Mouse (Mus musculus) ovary, postnatal 36 days (tissue): ENCODE results near the gene Rps18.

Source experiments
- DNase-seq: peaks from one replicate; pipeline ENCODE4 v3.0.0; 2022; ENCODE audit warnings: low spot score, mixed read lengths

Gene Rps18

DNA sequence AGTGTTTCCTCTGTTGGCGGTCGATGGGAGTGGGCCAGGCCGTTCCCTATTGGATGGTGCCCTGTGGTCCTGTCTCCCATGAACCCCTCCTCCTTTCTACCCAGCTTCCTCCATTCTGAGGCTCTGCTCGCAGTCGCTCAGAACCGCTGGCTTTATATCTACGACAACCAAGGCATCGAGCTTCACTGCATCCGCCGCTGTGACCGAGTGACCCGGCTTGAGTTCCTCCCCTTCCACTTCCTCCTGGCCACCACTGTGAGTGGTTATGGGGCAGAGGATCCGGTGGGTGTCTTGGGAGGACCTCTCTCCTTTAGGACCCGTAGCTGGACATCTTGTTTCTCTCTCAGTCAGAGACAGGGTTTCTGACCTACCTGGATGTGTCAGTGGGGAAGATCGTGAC is 12.3 kb downstream of the Rps18 start:
- DNase-seq = no peak

DNA sequence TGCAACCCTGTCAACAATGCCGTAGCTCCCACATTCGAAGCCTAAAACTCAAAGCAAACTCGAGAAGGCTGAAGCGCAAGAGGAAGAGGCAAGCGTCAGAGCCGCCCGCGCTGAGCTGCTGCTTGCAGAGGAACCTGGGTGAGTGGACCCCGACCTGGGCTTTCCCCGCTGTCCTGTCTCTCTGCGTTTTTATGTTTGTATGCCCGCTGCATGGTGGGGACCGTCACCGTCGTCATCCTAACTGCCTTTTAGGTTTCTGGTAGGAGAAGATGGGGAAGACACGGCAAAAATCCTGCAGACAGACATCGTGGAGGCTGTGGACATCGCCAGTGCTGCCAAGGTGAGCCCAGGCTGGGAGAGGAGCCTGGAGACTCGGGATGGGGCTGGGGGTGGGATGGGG is 14.4 kb downstream of the Rps18 start:
- no peak for DNase-seq

DNA sequence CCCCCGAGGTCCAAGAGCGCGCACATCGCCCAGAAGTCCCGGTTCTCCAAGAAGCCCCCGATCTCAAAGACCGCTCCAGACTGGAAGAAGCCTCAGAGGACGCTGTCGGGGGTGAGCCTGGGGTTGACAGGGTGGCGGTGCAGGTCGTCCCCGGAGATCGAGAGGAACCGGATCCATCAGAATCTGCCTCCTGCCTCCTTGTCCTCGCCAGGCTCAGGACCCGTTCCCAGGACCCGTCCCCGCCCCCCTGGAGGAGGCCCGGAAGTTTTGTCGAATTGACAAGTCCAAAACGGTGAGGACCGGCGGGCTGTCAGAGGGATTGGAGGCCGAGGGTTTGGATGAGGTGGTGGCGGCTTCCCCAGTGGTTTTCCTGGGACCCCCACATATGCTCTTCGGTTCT is 14.8 kb downstream of the Rps18 start:
- DNase-seq = no peak

DNA sequence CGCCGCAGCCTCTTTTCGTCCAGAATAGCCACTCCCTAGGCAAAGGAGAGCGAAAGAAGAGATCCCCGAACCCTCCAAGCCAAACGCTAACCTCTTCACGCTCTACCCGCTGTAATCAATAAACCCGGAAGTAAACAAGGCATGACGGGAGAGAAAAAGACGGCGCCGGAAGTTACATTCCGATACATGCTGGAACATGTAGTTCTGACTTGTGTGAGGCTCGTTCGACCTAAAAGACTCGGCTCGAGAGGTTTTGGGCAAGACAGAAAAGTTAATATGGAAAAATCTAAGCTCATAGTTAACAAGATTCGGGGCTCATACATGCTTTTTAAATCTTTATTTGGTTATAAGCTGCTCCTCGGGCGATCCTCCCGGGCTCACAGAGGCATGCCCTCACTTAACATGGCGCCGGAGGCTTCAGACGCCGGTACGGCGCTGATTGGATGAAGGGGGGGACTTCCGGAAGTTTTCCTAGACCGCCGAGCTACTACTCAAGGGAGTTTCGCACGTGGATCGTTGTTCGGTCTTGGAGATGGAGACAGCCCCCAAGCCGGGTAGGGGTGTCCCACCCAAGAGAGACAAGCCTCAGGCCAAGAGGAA is 15.5 kb downstream of the Rps18 start, which contains the start of the genes Pfdn6 and Wdr46:
Pfdn6 (minus strand) TSS at position 138 of the 600 bp plus-strand sequence.
Wdr46 (plus strand) TSS at position 455 of the 600 bp plus-strand sequence.
- peak; percentile 83 for DNase-seq

DNA sequence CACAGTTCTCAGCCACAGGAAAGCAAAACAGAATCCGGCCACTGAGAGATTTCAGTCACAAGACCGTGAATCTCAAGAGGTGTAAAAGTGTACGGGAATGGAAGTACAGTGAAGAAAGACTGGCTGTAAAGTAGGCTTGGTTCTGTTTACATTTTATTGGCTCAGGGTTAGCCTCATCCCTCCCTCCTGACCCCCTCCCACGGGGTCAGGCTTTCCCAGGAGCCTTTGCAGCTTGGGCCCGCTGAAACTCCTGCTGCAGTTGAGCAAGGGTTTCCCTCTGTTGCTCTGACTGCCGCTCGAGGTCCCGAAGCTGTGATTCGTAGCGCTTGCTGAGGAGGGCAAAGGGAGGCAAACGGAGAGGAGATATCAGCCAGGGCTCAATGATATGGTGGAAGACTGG is 17.0 kb downstream of the Rps18 start:
- no peak for DNase-seq

DNA sequence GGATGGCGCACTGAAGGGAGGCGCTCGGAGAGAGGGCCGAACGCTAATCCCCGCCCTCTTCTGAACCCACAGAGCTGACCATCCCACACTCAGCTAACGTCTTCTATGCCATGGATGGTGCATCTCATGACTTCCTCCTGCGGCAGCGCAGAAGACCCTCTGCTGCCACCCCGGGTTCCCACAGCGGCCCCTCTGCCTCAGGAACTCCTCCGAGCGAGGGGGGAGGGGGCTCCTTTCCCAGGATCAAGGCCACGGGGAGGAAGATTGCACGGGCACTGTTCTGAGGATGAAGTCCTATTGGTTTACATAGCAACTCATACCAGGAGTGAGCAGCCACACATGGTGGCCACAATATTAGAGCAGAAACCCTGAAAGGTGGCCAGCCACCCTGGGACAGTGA is 18.8 kb downstream of the Rps18 start:
- no peak for DNase-seq

DNA sequence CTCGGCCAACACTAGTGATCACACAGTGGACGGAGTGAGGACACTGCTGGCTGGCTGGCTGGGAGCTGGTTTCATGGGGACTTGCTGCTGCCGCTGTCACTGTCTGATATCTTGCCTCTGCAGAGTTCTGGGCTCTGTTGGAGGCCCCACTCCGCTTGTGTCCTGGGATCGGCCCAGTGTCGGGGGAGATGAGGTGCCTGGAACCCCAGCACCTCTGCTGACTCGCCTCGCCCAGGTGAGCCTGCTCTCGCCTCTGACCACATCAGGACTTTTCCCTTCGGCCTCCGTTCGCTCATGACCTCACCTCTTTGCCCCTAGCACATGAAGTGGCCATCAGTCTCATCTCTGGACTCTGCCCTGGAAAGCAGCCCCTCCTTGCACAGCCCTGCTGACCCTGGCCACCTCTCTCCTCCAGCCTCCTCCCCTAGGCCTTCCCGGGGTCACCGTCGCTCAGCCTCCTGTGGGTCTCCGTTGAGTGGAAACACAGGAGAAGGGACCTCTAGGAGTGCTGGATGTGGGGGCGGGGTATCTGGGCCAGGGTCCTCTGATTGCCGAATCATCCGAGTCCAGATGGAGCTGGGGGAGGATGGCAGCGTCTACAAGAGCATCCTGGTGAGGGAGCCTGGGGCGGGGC is 20.3 kb downstream of the Rps18 start:
- no peak for DNase-seq

DNA sequence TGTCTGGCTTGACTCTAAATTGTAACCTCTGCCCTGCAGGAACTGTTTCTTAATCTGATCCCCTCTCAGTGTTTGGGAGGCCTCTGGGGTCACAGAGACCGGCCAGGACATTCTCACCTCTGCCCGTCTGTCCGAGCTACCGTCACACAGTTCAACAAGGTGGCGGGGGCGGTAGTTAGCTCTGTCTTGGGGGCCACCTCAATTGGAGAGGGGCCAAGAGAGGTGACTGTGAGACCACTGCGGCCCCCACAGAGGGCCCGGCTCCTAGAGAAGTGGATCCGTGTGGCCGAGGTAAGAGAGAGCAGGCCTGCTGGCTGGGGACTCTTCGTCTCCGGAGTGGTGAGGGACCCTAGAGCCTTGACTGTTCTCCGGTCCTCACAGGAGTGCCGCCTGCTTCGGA is 22.8 kb downstream of the Rps18 start:
- DNase-seq = no peak

DNA sequence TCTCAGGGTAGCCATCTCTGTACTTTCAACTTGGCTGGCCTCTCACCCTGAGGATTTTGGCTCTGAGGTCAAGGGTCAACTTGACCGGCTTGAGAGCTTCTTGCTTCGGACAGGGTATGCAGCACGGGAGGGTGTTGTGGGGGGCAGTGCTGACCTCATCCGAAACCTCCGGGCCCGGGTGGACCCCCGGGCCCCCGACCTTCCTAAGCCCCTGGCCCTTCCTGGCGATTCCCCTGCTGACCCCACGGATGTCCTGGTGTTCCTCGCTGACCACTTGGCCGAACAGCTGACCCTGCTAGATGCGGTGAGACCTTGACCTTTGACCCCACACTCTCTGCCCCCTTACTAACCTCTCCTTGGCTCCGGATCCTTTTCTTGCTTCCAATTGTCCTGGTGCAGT is 23.4 kb downstream of the Rps18 start:
- no peak for DNase-seq

DNA sequence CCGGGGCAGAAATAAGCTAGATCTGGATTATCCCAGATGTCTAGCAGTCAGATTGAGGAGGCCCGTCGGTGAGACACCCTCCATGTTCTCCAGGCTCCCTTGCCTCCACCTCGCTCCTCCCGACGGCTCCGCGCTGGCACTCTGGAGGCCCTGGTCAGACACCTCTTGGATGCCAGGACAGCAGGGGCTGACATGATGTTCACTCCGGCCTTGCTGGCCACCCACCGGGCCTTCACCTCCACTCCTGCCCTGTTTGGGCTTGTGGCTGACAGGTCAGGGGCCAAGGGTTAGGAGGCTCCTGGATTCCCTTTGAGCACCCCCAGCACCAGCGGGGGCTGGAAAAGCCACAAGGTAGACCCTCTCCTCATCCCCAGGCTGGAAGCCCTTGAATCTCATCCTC is 23.9 kb downstream of the Rps18 start:
- no peak for DNase-seq

DNA sequence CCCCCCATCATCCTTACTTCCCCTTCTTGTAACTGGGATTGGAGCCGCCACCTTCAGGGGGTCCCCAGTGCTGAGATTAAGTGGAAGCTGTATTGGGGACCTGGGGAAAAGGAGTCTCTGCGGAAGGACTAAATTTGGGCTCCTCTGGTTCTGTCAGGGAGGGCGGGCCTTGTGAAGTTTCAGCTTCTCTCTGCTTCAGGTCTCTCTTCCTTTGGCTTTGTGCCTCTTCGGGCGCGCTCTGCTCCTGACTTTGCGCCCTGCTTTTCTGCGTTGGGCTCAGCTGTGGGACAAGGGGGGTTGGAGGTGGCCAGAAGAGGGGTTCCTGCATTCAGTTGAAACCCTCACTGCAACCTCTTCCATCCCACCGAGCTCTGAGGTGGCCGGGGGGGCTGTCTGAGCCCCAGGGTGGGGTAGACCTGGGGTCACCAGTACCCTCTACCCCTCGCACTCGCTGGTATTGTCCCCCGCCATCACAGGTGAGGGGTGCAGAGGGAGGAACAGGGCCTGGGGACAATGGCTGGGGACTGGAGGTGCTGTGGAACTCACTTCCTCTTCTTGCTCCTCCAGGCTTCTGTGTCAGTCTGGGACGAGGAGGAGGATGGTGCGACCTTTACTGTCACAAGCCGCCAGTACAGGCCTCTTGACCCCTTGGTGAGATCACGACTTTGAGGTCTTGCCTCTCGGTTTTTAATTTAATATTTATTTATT is 24.5 kb downstream of the Rps18 start:
- no peak for DNase-seq

DNA sequence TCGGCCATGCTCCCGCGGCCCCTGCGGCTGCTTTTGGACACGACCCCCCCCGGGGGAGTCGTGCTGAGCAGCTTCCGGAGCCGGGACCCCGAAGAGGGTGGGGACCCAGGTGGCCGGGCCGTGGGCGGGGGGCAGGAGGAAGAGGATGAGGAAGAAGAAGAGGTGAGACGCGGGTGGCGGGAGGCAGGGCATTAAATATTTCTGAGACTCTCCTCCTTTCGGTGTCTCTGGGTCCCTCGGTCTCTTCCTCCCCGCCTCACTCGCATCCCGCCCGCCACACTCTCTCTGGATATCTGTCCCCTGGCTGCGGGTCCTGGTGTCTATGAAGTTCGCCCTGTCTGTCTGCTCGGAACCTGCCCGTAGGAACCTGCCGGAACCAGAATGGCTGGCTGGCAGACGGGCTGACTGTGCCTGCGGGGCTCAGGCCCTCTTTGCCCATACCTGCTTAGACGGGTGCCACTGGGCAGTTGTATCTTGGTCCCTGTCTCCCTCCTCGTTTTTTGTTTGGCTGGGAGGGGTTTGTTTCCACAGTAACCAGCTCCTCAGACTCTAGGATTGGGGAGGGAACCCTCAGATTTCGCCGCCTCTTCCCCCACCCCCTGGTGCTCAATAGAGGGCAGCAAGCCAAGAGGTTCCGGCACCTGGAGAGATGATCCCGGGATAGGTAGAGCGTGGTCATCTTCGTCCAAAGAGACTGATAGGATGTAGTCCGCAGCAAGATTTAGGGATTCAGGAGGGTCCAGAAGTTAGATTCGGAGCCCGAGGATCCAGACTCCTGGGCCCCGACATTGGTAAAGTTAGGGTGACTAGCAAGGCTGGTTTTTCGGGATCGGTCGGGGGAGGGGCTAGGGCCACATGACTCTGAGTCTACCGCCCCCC is 25.3 kb downstream of the Rps18 start:
- DNase-seq = peak; percentile 56

DNA sequence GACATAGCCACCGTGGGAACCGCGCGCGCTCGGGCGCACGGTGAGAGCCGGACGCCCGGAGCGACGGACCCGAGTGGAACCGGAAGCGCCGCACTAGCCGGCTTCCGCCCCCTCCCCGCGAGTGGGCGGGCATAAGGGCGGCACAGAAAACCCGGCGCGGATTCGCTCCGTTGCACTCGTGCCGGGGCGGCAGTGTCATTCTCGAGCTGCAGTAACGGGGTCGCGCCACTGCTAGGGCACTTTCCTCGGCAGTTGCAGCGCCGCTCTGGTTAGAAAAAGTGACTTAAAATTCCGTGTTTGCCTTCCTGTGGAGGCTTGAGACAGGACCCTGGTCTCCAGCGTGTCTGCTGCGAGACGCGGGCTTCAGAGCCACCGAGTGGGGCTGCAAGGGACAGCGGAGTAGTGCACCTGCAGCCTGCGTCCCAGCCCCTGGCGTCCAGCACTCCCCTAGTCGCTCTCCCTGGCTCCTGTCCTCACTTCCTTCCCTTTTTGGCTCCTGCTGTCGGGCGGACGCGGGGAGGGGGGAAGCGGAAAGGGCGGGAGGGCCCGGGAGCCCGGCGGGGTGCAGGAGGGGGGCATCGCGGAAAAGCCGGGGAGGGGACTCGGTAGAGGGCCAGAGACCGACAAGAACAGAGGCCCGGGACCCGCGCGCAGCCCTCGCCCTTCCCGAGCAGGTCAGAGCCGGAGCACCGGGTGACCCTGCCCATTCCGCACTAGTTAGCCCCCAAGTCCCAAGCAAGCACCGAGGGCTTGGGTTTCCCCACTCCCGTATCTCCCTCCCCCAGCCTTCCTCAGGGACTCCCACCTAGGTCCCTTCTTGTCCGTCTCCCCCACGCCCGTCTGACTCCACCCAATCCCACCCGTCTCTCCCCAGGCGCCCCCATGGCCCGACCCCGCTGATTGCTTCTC is 26.2 kb downstream of the Rps18 start, which contains the start of gene Rgl2:
Rgl2 (plus strand) TSS at position 173 of the 909 bp plus-strand sequence.
- peak; percentile 94 for DNase-seq

DNA sequence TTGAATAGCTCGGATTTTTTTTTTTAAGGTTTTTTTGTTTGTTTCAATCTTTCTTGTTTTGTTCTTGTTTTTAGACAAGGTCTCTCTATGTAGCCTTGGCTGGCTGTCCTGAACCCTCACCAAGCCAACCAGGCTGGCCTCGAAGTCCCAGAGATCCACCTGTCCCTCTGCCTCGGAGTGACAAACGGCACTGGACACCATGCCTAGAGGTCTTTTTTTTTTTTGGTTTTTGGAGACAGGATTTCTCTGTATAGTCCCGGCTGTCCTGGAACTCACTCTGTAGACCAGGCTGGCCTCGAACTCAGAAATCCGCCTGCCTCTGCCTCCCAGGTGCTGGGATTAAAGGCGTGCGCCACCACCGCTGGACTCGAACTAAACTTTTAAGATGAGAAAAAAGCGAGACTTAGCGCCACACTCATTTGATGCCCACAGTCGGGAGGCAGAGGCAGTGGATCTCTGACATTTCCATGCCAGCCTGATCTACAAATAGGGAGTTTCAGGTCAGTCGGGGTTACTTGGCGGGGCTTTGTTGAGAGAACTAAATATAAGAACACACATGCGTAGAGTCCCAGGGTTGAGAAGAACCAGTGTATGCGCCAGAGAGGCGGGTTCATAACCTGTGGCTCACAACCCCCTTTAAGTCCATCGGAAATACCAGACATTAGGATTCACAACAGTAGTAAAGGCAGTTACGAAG is 27.4 kb downstream of the Rps18 start:
- DNase-seq = peak; percentile 3

DNA sequence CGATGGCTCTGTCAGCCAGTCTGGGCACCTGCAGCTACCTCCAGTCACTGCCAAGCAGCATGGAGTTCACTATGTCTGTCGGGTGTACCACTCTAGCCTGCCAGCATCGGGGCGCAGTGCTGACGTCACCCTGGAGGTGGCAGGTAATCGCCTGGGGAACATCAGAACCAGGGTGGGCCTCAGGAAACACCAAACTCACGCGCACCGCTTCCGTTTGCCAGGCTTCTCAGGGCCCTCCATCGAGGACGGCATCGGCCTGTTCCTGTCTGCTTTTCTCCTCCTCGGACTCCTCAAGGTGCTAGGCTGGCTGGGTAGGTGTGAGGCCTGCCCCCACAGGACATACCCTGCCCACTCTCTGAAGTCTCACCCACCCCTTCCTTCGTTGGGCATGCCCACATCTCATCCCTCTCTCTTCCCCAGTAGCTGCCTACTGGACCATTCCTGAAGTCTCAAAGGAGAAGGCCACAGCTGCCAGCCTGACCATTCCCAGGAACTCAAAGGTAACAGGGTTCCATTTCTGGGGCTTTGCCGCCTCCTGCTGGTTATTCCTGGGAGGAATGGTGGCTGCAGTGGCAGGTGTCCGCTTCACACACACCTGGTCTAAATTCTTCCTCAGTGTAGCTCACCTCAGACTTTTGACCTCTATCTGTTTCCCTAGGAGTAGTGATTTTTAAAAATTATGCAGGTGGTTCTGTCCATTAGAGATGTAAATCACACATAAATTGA is 29.4 kb downstream of the Rps18 start:
- DNase-seq = peak; percentile 29

DNA sequence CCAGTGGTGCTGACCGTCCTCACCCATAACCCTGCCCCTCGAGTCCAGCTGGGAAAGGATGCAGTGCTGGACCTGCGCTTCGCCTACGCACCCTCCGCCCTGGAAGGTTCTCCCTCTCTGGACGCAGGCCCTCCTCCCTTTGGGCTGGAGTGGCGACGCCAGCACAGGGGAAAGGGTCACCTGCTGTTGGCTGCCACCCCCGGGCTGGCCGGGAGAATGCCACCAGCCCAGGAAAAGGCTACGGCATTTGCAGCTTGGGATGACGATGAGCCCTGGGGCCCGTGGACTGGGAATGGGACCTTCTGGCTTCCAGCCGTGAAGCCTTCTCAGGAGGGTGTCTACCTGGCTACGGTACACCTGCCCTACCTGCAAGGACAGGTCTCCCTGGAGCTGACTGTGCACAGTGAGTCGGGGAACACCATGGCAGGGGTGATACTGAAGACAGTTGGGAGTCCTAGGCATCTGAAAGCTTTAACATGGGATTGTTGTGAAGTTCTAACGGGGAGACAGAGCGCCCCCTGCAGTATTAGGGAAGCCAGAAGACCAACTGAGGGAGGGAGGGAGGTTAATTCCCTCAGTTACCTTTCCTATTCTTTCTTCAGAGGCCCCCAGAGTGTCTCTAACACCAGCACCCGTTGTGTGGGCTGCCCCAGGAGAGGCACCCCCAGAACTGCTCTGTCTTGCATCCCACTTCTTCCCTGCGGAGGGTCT is 30.2 kb downstream of the Rps18 start:
- peak; percentile 8 for DNase-seq

DNA sequence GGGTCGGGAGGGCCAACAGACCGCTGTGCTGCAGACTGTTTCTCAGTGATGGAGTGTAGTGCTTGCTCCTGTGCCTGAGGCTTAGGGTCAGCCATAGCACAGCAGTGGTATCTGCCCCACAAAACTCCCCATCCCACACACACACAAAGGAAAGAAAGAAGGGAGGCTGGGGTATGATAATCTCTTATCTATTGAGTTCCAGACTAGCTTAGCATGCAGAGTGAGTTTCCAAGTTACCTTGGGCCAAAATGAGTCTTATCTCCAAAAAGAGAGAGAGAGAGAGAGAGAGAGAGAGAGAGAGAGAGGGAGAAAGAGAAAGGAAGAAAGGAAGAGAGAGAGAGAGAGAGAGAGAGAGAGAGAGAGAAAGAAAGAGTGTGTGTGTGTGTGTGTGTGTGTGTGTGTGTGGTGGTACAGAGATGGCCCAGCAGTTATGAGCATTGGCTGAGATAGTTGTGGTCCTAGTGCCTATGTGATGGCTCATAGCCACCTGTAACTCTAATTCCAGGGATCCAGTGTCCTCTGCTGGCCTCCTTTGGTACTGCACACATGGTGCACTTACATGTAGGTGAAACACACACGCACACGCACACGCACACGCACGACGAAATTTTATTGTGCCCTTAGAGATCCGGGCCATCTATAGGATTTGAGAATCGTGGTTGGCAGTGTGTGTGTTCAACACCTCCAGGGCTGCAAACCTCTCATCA is 31.1 kb downstream of the Rps18 start:
- DNase-seq = peak; percentile 13

DNA sequence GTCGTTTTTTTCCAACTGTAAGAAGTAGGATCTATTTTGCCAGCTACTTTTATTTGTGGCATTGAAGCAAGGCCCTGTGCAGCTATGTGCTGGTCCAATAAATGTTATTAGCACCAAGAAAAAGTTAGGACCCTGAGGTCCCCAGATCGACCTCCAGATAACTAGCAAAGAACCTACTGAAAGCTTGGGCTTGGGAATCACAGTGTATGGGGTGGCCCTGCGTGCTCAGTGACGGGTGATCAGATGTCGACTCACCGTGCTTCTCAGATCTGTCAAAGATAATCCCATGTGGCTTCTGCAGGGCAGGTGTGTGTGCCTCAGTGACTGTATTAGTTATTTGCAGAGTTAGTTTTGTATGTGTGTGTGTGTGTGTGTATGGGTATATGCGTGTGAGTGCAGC is 34.4 kb downstream of the Rps18 start:
- no peak for DNase-seq
